Mouse (Mus musculus): ENCODE results near the gene Dnah6. TPM values are rescaled to one million over a fixed set of nuclear protein-coding genes. Genes with fewer than 3 reads are reported as not detected.

Dnah6 gene
- polyA plus RNA-seq, 1 experiment from 2014 or later: 0.02 TPM

GRCm38 (mm10) chr6:73222841-73223526 is 1.5 kb upstream of the Dnah6 start:
- peak overlapping the region; percentile 45; the same call in 1 of the 2 replicates for H3K27ac ChIP-seq
- no peak for ATAC-seq
- peak overlapping the region; percentile 31; the same call in 1 of the 2 replicates for H3K4me2 ChIP-seq
- peaks cover 13% of the 10 kb centered on the region; the same call in 1 of the 2 replicates for H3K4me1 ChIP-seq
- 33% methylated on average over 8 of the region's 10 CpGs for WGBS (ENCODE audit: insufficient replicate concordance)
- no peak overlapping the region for H3K4me3 ChIP-seq
- no peaks in the 10 kb centered on the region for H3K36me3 ChIP-seq
- no peak overlapping the region for H3K9ac ChIP-seq
- no peaks in the 10 kb centered on the region for H3K27me3 ChIP-seq (replicated peaks)
- no peaks in the 10 kb centered on the region for H3K9me3 ChIP-seq (replicated peaks)

GRCm38 (mm10) chr6:73221958-73222735 is 696 bp upstream of the Dnah6 start:
- Histone ChIP-seq H3K27me3 (replicated peaks) (no peaks in the 10 kb centered on the region), H3K9me3 (replicated peaks) (no peaks in the 10 kb centered on the region), H3K4me3 (peak overlapping the region; percentile 51), H3K4me2 (peak overlapping the region; percentile 70), H3K9ac (peak overlapping the region; percentile 35), H3K4me1 (peaks cover 13% of the 10 kb centered on the region; the same call in 1 of the 2 replicates), H3K27ac (no peak overlapping the region), H3K36me3 (no peaks in the 10 kb centered on the region)
- WGBS (ENCODE audit: insufficient replicate concordance): 35% methylated on average over 22 of the region's 23 CpGs
- peak; percentile 71 for ATAC-seq

DNA sequence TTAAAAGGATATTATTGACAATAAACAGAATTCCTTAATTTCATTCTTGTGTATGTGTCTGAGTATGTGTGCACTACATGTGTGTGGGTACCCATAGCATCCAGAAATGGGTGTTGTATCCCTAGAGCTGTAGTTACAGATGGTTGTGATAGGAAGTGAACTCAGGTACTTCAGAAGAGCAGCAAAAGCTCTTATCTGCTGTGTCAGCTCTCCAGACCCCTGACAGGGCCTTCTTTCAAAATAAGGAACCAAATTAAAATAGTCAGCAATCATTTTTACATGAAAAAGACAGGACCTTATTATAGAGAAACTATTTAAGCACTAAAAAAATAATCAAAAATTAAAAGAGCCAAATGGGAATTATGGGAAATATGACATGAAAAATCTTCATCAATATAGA is 9.8 kb downstream of the Dnah6 start:
- H3K36me3 ChIP-seq: no peaks in the 10 kb centered on the region
- no peak for ATAC-seq
- H3K4me2 ChIP-seq: no peak overlapping the region
- H3K9me3 ChIP-seq (replicated peaks): no peaks in the 10 kb centered on the region
- no peak overlapping the region for H3K9ac ChIP-seq
- H3K27ac ChIP-seq: no peak overlapping the region
- no peaks in the 10 kb centered on the region for H3K27me3 ChIP-seq (replicated peaks)
- H3K4me1 ChIP-seq: no peaks in the 10 kb centered on the region
- no peak overlapping the region for H3K4me3 ChIP-seq

- WGBS (ENCODE audit: insufficient replicate concordance): 69% methylated on average over 3 of the region's 3 CpGs
- H3K27me3 ChIP-seq (replicated peaks): no peaks in the 10 kb centered on the region
- ATAC-seq: no peak
- no peaks in the 10 kb centered on the region for H3K36me3 ChIP-seq
- H3K27ac ChIP-seq: no peak overlapping the region
- H3K9me3 ChIP-seq (replicated peaks): no peaks in the 10 kb centered on the region
- H3K4me2 ChIP-seq: no peak overlapping the region
- H3K4me1 ChIP-seq: no peaks in the 10 kb centered on the region
- H3K4me3 ChIP-seq: no peak overlapping the region
- H3K9ac ChIP-seq: no peak overlapping the region
Observed at GRCm38 (mm10) chr6:73211036-73211435, 10.4 kb downstream of the Dnah6 start.

- Histone ChIP-seq H3K36me3 (no peaks in the 10 kb centered on the region), H3K27me3 (replicated peaks) (no peaks in the 10 kb centered on the region), H3K27ac (no peak overlapping the region), H3K9ac (no peak overlapping the region), H3K9me3 (replicated peaks) (no peaks in the 10 kb centered on the region), H3K4me3 (no peak overlapping the region), H3K4me1 (no peaks in the 10 kb centered on the region), H3K4me2 (no peak overlapping the region)
- 26% methylated on average over 4 of the region's 4 CpGs for WGBS (ENCODE audit: insufficient replicate concordance)
- ATAC-seq: no peak
Observed at GRCm38 (mm10) chr6:73210445-73210972, 10.9 kb downstream of the Dnah6 start.

DNA sequence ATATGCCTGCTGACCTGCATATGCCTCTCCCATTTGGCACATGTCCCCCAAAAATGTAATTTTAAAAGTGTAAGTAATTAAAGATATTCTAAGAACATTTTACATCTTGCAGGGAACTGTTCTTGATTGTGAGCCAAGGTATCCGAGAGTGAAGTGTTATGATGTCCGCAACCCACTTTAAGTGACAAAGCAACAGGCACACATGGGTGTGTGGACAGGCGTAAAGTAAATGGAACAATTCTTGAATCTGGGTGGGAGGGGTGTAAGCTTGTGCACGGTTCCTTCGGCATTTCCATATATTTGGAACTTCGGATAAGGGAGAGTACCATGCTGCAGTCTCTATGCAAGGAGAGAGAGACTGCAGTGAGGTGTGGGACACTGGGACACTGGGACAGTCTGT is 11.9 kb downstream of the Dnah6 start:
- no peaks in the 10 kb centered on the region for H3K36me3 ChIP-seq
- 72% methylated on average over 6 of the region's 6 CpGs for WGBS (ENCODE audit: insufficient replicate concordance)

GRCm38 (mm10) chr6:73204937-73205336 is 16.5 kb downstream of the Dnah6 start:
- Histone ChIP-seq H3K9me3 (replicated peaks) (no peaks in the 10 kb centered on the region), H3K36me3 (no peaks in the 10 kb centered on the region), H3K4me2 (no peak overlapping the region), H3K9ac (no peak overlapping the region), H3K27ac (no peak overlapping the region), H3K27me3 (replicated peaks) (no peaks in the 10 kb centered on the region), H3K4me3 (no peak overlapping the region), H3K4me1 (no peaks in the 10 kb centered on the region)
- WGBS (ENCODE audit: insufficient replicate concordance): 38% methylated on average over 4 of the region's 4 CpGs
- ATAC-seq: no peak

More for the DNA sequence above, 11.9 kb downstream of the Dnah6 start:
- Histone ChIP-seq H3K9ac (no peak overlapping the region), H3K27me3 (replicated peaks) (no peaks in the 10 kb centered on the region), H3K4me1 (no peaks in the 10 kb centered on the region), H3K4me3 (no peak overlapping the region), H3K27ac (no peak overlapping the region), H3K4me2 (no peak overlapping the region), H3K9me3 (replicated peaks) (no peaks in the 10 kb centered on the region)
- no peak for ATAC-seq

GRCm38 (mm10) chr6:73203724-73204123 is 17.7 kb downstream of the Dnah6 start:
- no peak for ATAC-seq
- Histone ChIP-seq H3K27ac (no peak overlapping the region), H3K4me1 (no peaks in the 10 kb centered on the region), H3K4me3 (no peak overlapping the region), H3K9ac (no peak overlapping the region), H3K27me3 (replicated peaks) (no peaks in the 10 kb centered on the region), H3K36me3 (no peaks in the 10 kb centered on the region), H3K9me3 (replicated peaks) (no peaks in the 10 kb centered on the region), H3K4me2 (no peak overlapping the region)
- 56% methylated on average over 2 of the region's 2 CpGs for WGBS (ENCODE audit: insufficient replicate concordance)

GRCm38 (mm10) chr6:73195291-73195690 is 26.2 kb downstream of the Dnah6 start:
- no peaks in the 10 kb centered on the region for H3K36me3 ChIP-seq
- H3K4me1 ChIP-seq: no peaks in the 10 kb centered on the region
- no peak overlapping the region for H3K4me3 ChIP-seq
- 77% methylated on average over 13 of the region's 13 CpGs for WGBS (ENCODE audit: insufficient replicate concordance)
- H3K9ac ChIP-seq: no peak overlapping the region
- H3K4me2 ChIP-seq: no peak overlapping the region
- no peak for ATAC-seq
- no peak overlapping the region for H3K27ac ChIP-seq
- H3K27me3 ChIP-seq (replicated peaks): no peaks in the 10 kb centered on the region
- H3K9me3 ChIP-seq (replicated peaks): no peaks in the 10 kb centered on the region

GRCm38 (mm10) chr6:73190756-73191155 is 30.7 kb downstream of the Dnah6 start:
- H3K36me3 ChIP-seq: no peaks in the 10 kb centered on the region
- WGBS (ENCODE audit: insufficient replicate concordance): 64% methylated on average over 6 of the region's 6 CpGs
- no peaks in the 10 kb centered on the region for H3K4me1 ChIP-seq
- H3K9ac ChIP-seq: no peak overlapping the region
- H3K27me3 ChIP-seq (replicated peaks): no peaks in the 10 kb centered on the region
- H3K4me3 ChIP-seq: no peak overlapping the region
- no peaks in the 10 kb centered on the region for H3K9me3 ChIP-seq (replicated peaks)
- no peak overlapping the region for H3K27ac ChIP-seq
- ATAC-seq: no peak
- no peak overlapping the region for H3K4me2 ChIP-seq

DNA sequence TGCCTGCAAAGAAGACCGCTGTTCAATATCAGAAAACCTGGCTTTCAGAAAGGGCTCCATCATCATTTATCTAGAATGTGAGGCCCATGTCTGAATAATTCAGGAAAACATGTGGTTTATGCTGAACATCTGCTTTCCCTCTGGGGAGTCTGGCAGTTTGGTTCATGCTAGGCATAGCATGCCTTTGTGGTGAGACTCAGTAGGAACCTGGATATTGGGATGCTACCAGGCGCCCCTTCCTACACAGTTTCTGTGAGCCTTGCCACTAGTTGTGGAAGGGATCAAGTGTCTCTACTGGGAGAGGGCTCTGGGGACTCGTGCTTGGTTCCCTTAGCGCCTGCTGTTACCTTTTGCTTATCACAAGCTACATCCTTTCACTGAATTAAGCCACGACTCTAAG is 37.2 kb downstream of the Dnah6 start:
- ATAC-seq: no peak
- Histone ChIP-seq H3K9me3 (replicated peaks) (no peaks in the 10 kb centered on the region), H3K27ac (no peak overlapping the region), H3K36me3 (no peaks in the 10 kb centered on the region), H3K4me3 (no peak overlapping the region), H3K4me2 (no peak overlapping the region), H3K4me1 (no peaks in the 10 kb centered on the region), H3K9ac (no peak overlapping the region), H3K27me3 (replicated peaks) (no peaks in the 10 kb centered on the region)
- WGBS (ENCODE audit: insufficient replicate concordance): 49% methylated on average over 5 of the region's 5 CpGs

DNA sequence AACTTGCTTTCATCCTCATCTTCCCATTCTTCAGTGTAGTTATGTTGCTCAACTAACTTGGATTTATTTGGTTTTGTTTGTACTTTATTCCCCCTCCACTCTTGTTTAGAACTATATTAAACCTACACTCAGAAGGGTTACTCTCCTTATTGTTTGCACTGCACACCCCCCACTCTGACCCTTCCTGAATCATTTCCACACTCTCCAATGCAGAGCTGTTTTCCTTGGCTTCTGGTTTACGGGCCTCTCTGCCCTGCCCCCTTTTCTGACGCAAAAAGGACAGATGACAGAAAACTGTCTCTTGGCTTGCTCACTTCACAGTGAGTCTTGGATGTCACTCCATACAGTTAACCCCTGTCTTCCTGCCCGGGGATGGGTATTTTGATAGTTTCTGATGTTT is 38.5 kb downstream of the Dnah6 start:
- Histone ChIP-seq H3K4me3 (no peak overlapping the region), H3K27me3 (replicated peaks) (no peaks in the 10 kb centered on the region), H3K4me1 (no peaks in the 10 kb centered on the region), H3K36me3 (no peaks in the 10 kb centered on the region), H3K9ac (no peak overlapping the region), H3K9me3 (replicated peaks) (no peaks in the 10 kb centered on the region), H3K4me2 (no peak overlapping the region), H3K27ac (no peak overlapping the region)
- no peak for ATAC-seq
- WGBS (ENCODE audit: insufficient replicate concordance): 38% methylated on average over 3 of the region's 3 CpGs
